Mouse (Mus musculus): Measurements from ENCODE around the gene Vmn2r118. TPM values are rescaled to one million over a fixed set of nuclear protein-coding genes. Genes with fewer than 3 reads are reported as not detected.

Vmn2r118 gene
- total RNA-seq (2023), result not detected

GRCm38 (mm10) chr17:55625092-55625491 is at the start of gene Vmn2r118:
Gene Vmn2r118, minus strand, starts transcription at chr17:55625192.

Other genes starting within 250 kb of the Vmn2r118 start
- not detected for gene St6gal2, start 179.8 kb downstream of the Vmn2r118 start, total RNA-seq (2023)
- 35.2 TPM for gene Pot1b, start 87.4 kb upstream of the Vmn2r118 start, total RNA-seq (2023)
- gene Adgre4, start 124.8 kb upstream of the Vmn2r118 start, total RNA-seq (2023), result 2.4 TPM

Measured in CD4-positive naive resting alpha-beta T cell, adult 57 days (primary cell).